Mouse (Mus musculus) G1E (cell line): Measurements from ENCODE around the gene Rbbp4.

ENCODE experiments used
- CTCF ChIP-seq: IDR thresholded peaks from 2 replicates; pipeline ENCODE4 v1.5.1; 2012; ENCODE audit warnings: low read depth, low read length, inconsistent platforms, mixed read lengths
- GATA1 ChIP-seq: IDR thresholded peaks from 2 replicates; pipeline ENCODE4 v1.6.1; 2012; ENCODE audit warnings: borderline replicate concordance, low read length, inconsistent platforms, mixed read lengths
- GATA2 ChIP-seq: IDR thresholded peaks from 2 replicates; pipeline ENCODE4 v1.6.1; 2012; ENCODE audit warnings: low read depth, low read length, inconsistent platforms, borderline replicate concordance
- POLR2AphosphoS5 ChIP-seq: IDR thresholded peaks from 2 replicates; pipeline ENCODE4 v1.6.1; 2012; ENCODE audit warnings: low read depth, low read length, inconsistent platforms; ENCODE audit not compliant: insufficient replicate concordance
- TAL1 ChIP-seq: conservative IDR thresholded peaks from 2 replicates; pipeline ENCODE4 v1.6.1; 2012; ENCODE audit warnings: low read depth, low read length, inconsistent platforms, mixed read lengths

DNA sequence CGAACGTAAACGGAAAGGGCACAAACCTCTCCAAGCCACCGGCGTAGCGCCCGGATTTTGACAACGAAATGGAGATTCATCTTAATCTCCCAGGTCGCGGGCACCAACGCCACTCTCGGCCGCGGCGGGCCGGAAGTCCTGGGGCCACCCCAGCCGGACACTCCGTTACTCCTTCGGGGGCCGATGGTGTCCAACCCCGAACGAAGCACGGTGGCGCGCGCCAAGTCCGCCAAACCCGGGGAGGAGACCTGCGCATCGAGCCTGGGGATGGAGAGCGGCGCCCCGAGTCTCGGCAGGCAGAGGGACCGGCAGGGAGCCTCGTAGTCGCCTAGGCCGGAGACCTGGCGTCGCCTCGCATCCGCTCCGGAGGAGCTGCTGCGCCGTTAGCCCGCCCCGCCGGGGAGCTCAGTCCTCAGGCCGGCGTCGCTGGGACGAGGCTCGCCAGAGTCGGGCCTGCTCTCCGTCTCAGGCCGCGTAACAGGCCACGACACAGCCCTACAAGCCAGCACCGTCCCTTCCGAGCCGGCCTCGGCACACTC is 424 bp downstream of the Rbbp4 start:
- no peak for TF ChIP-seq CTCF
- TF ChIP-seq TAL1: no peak
- TF ChIP-seq POLR2AphosphoS5: no peak
- TF ChIP-seq GATA2: no peak
- no peak for TF ChIP-seq GATA1
